Mouse (Mus musculus): ENCODE results near the gene Usp2. TPM values are rescaled to one million over a fixed set of nuclear protein-coding genes. Genes with fewer than 3 reads are reported as not detected.

The Usp2 gene
- total and polyA plus RNA-seq, 3 experiments, result 3.6 to 13.9 TPM; not detected in 1

DNA sequence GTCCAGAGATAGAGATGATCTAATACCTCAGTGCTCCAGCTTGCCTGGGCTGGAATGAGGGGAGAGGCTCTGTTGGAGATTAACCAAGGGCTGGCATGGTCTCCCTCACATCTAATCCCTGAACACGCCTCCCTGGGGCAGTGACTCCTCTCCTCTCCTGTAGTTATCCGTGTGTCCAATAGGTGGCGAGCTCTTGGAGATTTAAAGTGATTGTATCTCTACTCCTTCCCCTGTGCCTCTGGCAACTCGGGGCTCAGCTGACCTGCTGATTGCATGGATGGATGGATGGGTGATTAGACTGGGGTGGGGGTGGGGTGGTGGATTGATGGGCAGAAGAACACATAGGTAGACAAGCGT is 9.9 kb downstream of the Usp2 start:
- Histone ChIP-seq H3K9me3 (replicated peaks; ENCODE audit: insufficient read depth, low read length) (no peaks in the 10 kb centered on the region), H3K9ac (ENCODE audit: control insufficient read depth, low read depth, low read length, poor library complexity, severe bottlenecking) (no peak overlapping the region), H3K79me2 (ENCODE audit: control insufficient read depth, insufficient read depth, low read length, poor library complexity) (no peaks in the 10 kb centered on the region), H3K27ac (ENCODE audit: control insufficient read depth, low read depth, low read length) (no peak overlapping the region), H3K36me3 (ENCODE audit: control insufficient read depth in 1 of 2, insufficient read depth in 2 of 2, low read length in 2 of 2) (peaks cover 0 to 3% of the 10 kb centered on the region in 2 experiments; a peak in 1 of 4 replicates), H3K27me3 (ENCODE audit: control insufficient read depth in 1 of 2, insufficient read depth in 2 of 2, low read length in 2 of 2) (no peaks in the 10 kb centered on the region), H3K4me1 (ENCODE audit: control insufficient read depth in 1 of 2, insufficient read depth in 2 of 2, low read length in 2 of 2) (peaks cover 0 to 11% of the 10 kb centered on the region in 2 experiments; a peak in 2 of 4 replicates), H3K4me3 (ENCODE audit: control insufficient read depth in 1 of 2, insufficient read depth in 1 of 2, low read depth in 2 of 2, low read length in 2 of 2) (no peak overlapping the region)
- TF ChIP-seq SMC3 (IDR thresholded peaks at IDR 0.05; ENCODE audit: low read depth, low read length) (peak; percentile 40; the same call in 1 of the 2 replicates), POLR2AphosphoS2 (IDR thresholded peaks at IDR 0.05; ENCODE audit: low read length) (no peak), POLR2AphosphoS5 (IDR thresholded peaks at IDR 0.05; ENCODE audit: borderline replicate concordance, low read depth, low read length) (no peak), MXI1 (IDR thresholded peaks at IDR 0.05; ENCODE audit: low read depth, low read length) (no peak; the same call in 1 of the 2 replicates), E2F4 (IDR thresholded peaks at IDR 0.05; ENCODE audit: borderline replicate concordance, low read depth, low read length) (no peak), CTCF (IDR thresholded peaks at IDR 0.05 in 2 of 3, conservative IDR thresholded peaks at IDR 0.05 in 1 of 3; ENCODE audit: control insufficient read depth in 1 of 3, insufficient read depth in 1 of 3, low read depth in 2 of 3, low read length in 3 of 3, poor library complexity in 1 of 3, severe bottlenecking in 1 of 3) (peak; percentile 54 to 71 (median 61)), GATA1 (IDR thresholded peaks at IDR 0.05; ENCODE audit: low read depth, low read length) (peak; percentile 66), TCF12 (IDR thresholded peaks at IDR 0.05; ENCODE audit: low read depth, low read length) (no peak), USF1 (IDR thresholded peaks at IDR 0.05; ENCODE audit: low read depth, low read length) (peak; percentile 29; the same call in 1 of the 2 replicates), RAD21 (IDR thresholded peaks at IDR 0.05; ENCODE audit: low read depth, low read length) (peak; percentile 11), SIN3A (IDR thresholded peaks at IDR 0.05; ENCODE audit: low read length) (0 out of 2 replicates have a peak, but pooled peaks have one; percentile 44), MAZ (IDR thresholded peaks at IDR 0.05; ENCODE audit: low read depth, low read length) (no peak), ETS1 (IDR thresholded peaks at IDR 0.05; ENCODE audit: low read depth, low read length) (peak; percentile 54; the same call in 1 of the 2 replicates), ELF1 (IDR thresholded peaks at IDR 0.05; ENCODE audit: low read depth, low read length) (no peak)
- peak; percentile 78 for DNase-seq (ENCODE audit: low read depth, low spot score)

DNA sequence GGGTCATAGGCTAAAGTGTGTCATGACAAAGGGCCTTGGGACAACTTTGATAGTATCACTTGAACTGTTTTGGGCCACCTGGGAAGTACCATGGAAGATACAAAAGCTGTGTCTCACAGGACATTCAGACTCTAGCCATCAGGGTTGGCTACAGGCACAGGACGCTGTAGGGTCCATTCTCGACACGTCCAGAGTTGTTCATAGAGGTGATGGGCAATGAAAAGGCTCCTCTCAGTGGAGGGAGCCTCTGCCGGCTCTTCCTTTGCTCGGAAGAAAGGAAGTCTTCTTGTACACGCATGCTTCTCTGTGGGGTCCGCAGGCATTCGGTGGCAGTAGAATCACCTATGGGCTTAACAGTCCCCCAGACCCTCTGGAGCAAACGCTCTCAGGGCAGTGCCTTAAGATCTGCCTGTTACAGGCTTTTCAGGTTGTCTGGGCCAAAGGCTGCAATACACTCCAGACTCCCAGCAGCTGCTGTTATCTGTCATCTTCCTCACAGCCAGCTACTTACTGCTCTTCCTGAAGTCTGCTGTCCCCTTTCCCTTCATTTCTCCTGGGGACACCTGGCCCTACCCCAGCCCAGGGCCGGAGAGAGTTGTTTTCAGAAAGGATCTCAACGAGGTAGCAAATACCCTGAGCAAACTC is 10.6 kb downstream of the Usp2 start:
- TF ChIP-seq NRF1 (IDR thresholded peaks at IDR 0.05; ENCODE audit: insufficient read depth, low read depth, low read length, poor library complexity, severe bottlenecking) (no peak), CTCF (IDR thresholded peaks at IDR 0.05 in 2 of 3, conservative IDR thresholded peaks at IDR 0.05 in 1 of 3; ENCODE audit: control insufficient read depth in 1 of 3, insufficient read depth in 1 of 3, low read depth in 2 of 3, low read length in 3 of 3, poor library complexity in 1 of 3, severe bottlenecking in 1 of 3) (no peak), GABPA (IDR thresholded peaks at IDR 0.05; ENCODE audit: low read depth, low read length) (no peak), TCF12 (IDR thresholded peaks at IDR 0.05; ENCODE audit: low read depth, low read length) (no peak), UBTF (IDR thresholded peaks at IDR 0.05; ENCODE audit: borderline replicate concordance, insufficient read depth, low read depth, low read length) (no peak), SIN3A (IDR thresholded peaks at IDR 0.05; ENCODE audit: low read length) (no peak), MAX (IDR thresholded peaks at IDR 0.05; ENCODE audit: low read length) (no peak), RCOR1 (IDR thresholded peaks at IDR 0.05; ENCODE audit: low read depth, low read length) (no peak), USF2 (IDR thresholded peaks at IDR 0.05; ENCODE audit: borderline replicate concordance in 1 of 2, insufficient read depth in 1 of 2, low read depth in 1 of 2, low read length in 2 of 2) (no peak), EP300 (IDR thresholded peaks at IDR 0.05; ENCODE audit: low read depth in 1 of 2, low read length in 2 of 2) (no peak), TAL1 (IDR thresholded peaks at IDR 0.05; ENCODE audit: low read length) (no peak), RAD21 (IDR thresholded peaks at IDR 0.05; ENCODE audit: low read depth, low read length) (no peak), POLR2AphosphoS2 (IDR thresholded peaks at IDR 0.05; ENCODE audit: low read length) (no peak)
- Histone ChIP-seq H3K9me3 (replicated peaks; ENCODE audit: insufficient read depth, low read length) (no peaks in the 10 kb centered on the region), H3K4me1 (ENCODE audit: control insufficient read depth in 1 of 2, insufficient read depth in 2 of 2, low read length in 2 of 2) (peaks cover 0 to 11% of the 10 kb centered on the region in 2 experiments; a peak in 2 of 4 replicates), H3K9ac (ENCODE audit: control insufficient read depth, low read depth, low read length, poor library complexity, severe bottlenecking) (no peak overlapping the region), H3K27ac (ENCODE audit: control insufficient read depth, low read depth, low read length) (no peak overlapping the region), H3K79me2 (ENCODE audit: control insufficient read depth, insufficient read depth, low read length, poor library complexity) (no peaks in the 10 kb centered on the region), H3K27me3 (ENCODE audit: control insufficient read depth in 1 of 2, insufficient read depth in 2 of 2, low read length in 2 of 2) (no peaks in the 10 kb centered on the region), H3K36me3 (ENCODE audit: control insufficient read depth in 1 of 2, insufficient read depth in 2 of 2, low read length in 2 of 2) (peaks cover 0 to 3% of the 10 kb centered on the region in 2 experiments; a peak in 1 of 4 replicates), H3K4me3 (ENCODE audit: control insufficient read depth in 1 of 2, insufficient read depth in 1 of 2, low read depth in 2 of 2, low read length in 2 of 2) (no peak overlapping the region)
- DNase-seq (ENCODE audit: low read depth, low spot score), result no peak

Data from MEL (cell line).